Mouse (Mus musculus) kidney, adult 2 months (tissue): Measurements from ENCODE around the gene Fbxo3.

Source experiments
- CTCF ChIP-seq: fragments of 200-500 bp; conservative IDR thresholded peaks from 2 replicates; pipeline ENCODE4 v1.5.1; 2011; ENCODE audit warnings: low read depth, mild to moderate bottlenecking, control low read depth, low read length, moderate library complexity, mixed read lengths; ENCODE audit not compliant: insufficient read depth, insufficient read length
- POLR2A ChIP-seq: fragments of 200-500 bp; IDR thresholded peaks from one replicate; pipeline ENCODE4 v1.6.1; 2011; ENCODE audit warnings: low read depth, low read length, control low read depth

DNA sequence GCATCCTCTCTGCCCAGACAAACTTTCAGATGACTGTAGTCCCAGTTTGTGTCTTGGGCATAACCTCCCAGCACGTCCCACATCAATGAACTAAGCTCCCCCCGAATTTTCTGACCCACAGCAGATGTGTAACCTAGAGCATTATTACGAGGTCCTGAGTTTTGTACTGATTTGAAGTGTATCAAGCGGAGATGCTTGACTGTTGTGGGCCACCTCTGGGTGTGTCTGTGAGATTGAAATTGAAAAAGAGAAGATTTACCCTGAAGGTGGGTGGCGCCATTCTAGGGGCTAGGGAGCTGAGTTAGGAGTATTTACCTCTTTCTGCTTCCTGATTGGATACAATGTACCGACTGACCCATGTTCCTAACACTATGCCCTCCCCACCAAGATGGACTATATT lies 37.8 kb upstream of the Fbxo3 start:
- TF ChIP-seq CTCF = no peak
- TF ChIP-seq POLR2A = no peak
